Mouse (Mus musculus) forebrain, embryonic 10.5 days (tissue): ENCODE measurements around the gene Vsig4. TPM values are rescaled to one million over a fixed set of nuclear protein-coding genes. Genes with fewer than 3 reads are reported as not detected.

Experiments
- microRNA counts: library from miRNA; unstranded; fragments of <30 nt; microRNA quantifications from one replicate; lab custom pipeline; 2017
- microRNA-seq: library from miRNA; unstranded; fragments of <30 nt; microRNA quantifications from one replicate; pipeline ENCODE4, GENCODE M21; 2017
- polyA plus RNA-seq: library from polyadenylated mRNA; unstranded; fragments of >200 nt; fragmentation: Nextera tagmentation; extraction: Ambion mirVana; gene quantifications from 2 replicates; pipeline ENCODE4 v1.2.1, GENCODE M21; 2016

The Vsig4 gene
- polyA plus RNA-seq, 1 experiment from 2014 or later: not detected

MicroRNA genes within 50 kb of the gene (microRNA counts, 519-probe panel; counts per million panel counts)
- microRNA mmu-miR-223 (lab: Ali Mortazavi, UCI): 3,643 counts per million, percentile 74 among the panel's probes with 10 or more counts

Small RNA genes within 50 kb of the gene (microRNA-seq; reads per million reads assigned to microRNA genes)
- gene Mir223: 277 reads per million, percentile 59 among the genes with 10 or more reads in this experiment

Other genes with a start within 250 kb of the Vsig4 start
- gene Msn, start 197.4 kb downstream of the Vsig4 start, polyA plus RNA-seq: 109 and 116 TPM in 2 replicates
- gene Heph, start 161.9 kb upstream of the Vsig4 start, polyA plus RNA-seq: 12.6 and 12.9 TPM in 2 replicates
- 0.26 TPM in 1 of 2 replicates, not detected in the other for gene Hsf3, start 162.9 kb upstream of the Vsig4 start, polyA plus RNA-seq